14 mouse cellular contexts compared by ENCODE assay signal in genomic region chr13:31630551-31630950, GRCm38 (mm10). TPM values are rescaled to one million over a fixed set of nuclear protein-coding genes. Genes with fewer than 3 reads are reported as not detected.
A peak's percentile ranks its signal among the peaks of the same experiment; 100 is the strongest.
DNase-seq lines count a peak whose midpoint lies in the region; ATAC-seq lines count a peak whose summit lies in the region.
"Had no signal": no experiment of that assay in that cellular context is flagged by ENCODE, and none has a peak within 500 bp of the region (broad histone marks: within the 10 kb centered on the region; RNA-seq: fewer than 3 reads in every experiment).

No protein-coding gene starts in this region.

- H3K4me1 ChIP-seq in hindbrain, embryonic 13.5 days (replicated peaks), result peaks cover 26% of the 10 kb centered on the region
- peaks cover 27% of the 10 kb centered on the region for H3K4me1 ChIP-seq in midbrain, embryonic 13.5 days (replicated peaks)

- H3K4me3 ChIP-seq in hindbrain, embryonic 13.5 days, result peak overlapping the region; percentile 19
- H3K4me3 ChIP-seq in midbrain, embryonic 13.5 days (replicated peaks), result peak overlapping the region; percentile 9; the same call in 1 of the 2 replicates

- H3K27me3 ChIP-seq in hindbrain, embryonic 13.5 days, result peaks cover 87% of the 10 kb centered on the region
- peaks cover 85% of the 10 kb centered on the region for H3K27me3 ChIP-seq in midbrain, embryonic 13.5 days

- no peak for ATAC-seq in hindbrain, embryonic 13.5 days (ENCODE audit: low FRiP score)
- ATAC-seq in midbrain, embryonic 13.5 days, result no peak
- ATAC-seq: forebrain, embryonic 16.5 days had no signal

- peak overlapping the region; percentile 32; the same call in 1 of the 2 replicates for H3K4me2 ChIP-seq in hindbrain, embryonic 13.5 days
- 0 out of 2 replicates have a peak overlapping the region, but pooled peaks have one; percentile 43 for H3K4me2 ChIP-seq in midbrain, embryonic 13.5 days (replicated peaks)
- H3K4me2 ChIP-seq: liver, embryonic 15.5 days had no signal

- DNase-seq in retina, postnatal 1 day, result peak; percentile 45
- DNase-seq in retina, embryonic 14.5 days (ENCODE audit: low spot score), result no peak
- no peak for DNase-seq in frontal cortex, postnatal 25 days (ENCODE audit: low spot score in 2 of 2)
- DNase-seq in kidney, postnatal 4 days, result no peak
- no peak for DNase-seq in liver
- DNase-seq: adrenal gland, postnatal 10 days; cerebellum, adult 11-12 months; kidney, adult 11 months; thymus, adult 18-20 months had no signal

- H3K9ac ChIP-seq in hindbrain, embryonic 13.5 days, result no peak overlapping the region
- no peak overlapping the region for H3K9ac ChIP-seq in midbrain, embryonic 13.5 days (replicated peaks)
- H3K9ac ChIP-seq: liver, embryonic 15.5 days had no signal

- no peak overlapping the region for H3K27ac ChIP-seq in hindbrain, embryonic 13.5 days
- H3K27ac ChIP-seq in midbrain, embryonic 13.5 days, result no peak overlapping the region
- H3K27ac ChIP-seq: liver, embryonic 15.5 days had no signal

- H3K36me3 ChIP-seq in hindbrain, embryonic 13.5 days, result no peaks in the 10 kb centered on the region
- no peaks in the 10 kb centered on the region for H3K36me3 ChIP-seq in midbrain, embryonic 13.5 days
- H3K36me3 ChIP-seq: G1E; liver, embryonic 15.5 days had no signal

- 6% methylated on average over 10 of the region's 10 CpGs for WGBS in hindbrain, embryonic 13.5 days
- 4% methylated on average over 10 of the region's 10 CpGs for WGBS in midbrain, embryonic 13.5 days

- no peaks in the 10 kb centered on the region for H3K9me3 ChIP-seq in hindbrain, embryonic 13.5 days
- H3K9me3 ChIP-seq in midbrain, embryonic 13.5 days, result no peaks in the 10 kb centered on the region
- H3K9me3 ChIP-seq: liver, embryonic 15.5 days had no signal

RNA-seq across cellular contexts. Expression of gene Foxf2, which starts 4.9 kb away (rescaled TPM):
- 4.7 and 5.5 TPM in 2 replicates for polyA plus RNA-seq in hindbrain, embryonic 13.5 days (2015; fragmentation: Nextera tagmentation; extraction: Ambion mirVana)
- 4.3 and 5.0 TPM in 2 replicates for polyA plus RNA-seq in midbrain, embryonic 13.5 days (2015; fragmentation: Nextera tagmentation; extraction: Ambion mirVana)
- polyA plus RNA-seq: G1E had no signal
